Mouse (Mus musculus): ENCODE data around the gene Cdh13.
A peak's percentile ranks its signal among the peaks of the same experiment; 100 is the strongest.

DNA sequence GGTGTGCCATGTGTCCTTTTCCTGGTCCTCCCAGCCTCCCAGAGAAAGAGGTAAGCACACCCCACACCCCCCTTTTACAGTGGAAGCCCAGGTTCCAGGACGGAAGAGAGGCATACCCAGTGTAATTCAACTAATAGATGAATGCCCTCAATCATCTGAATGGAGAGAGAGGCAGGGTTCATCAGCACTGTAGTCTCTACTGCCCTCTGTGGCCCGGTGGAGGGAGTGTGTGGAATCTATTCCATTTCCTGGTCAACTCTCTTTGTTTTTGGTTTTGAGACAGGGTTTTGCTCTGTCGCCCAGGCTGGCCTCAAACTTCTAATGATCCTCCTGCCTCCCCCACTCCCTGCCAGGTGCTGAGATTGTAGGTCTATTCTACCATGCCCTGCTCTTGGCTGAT is 159.8 kb downstream of the Cdh13 start:
- TF ChIP-seq EP300 (optimal IDR thresholded peaks at IDR 0.05), result no peak
- TF ChIP-seq CTCF (IDR thresholded peaks at IDR 0.05; ENCODE audit: low read depth), result peak; percentile 68

Data from stomach, postnatal 0 days (tissue).